Mouse (Mus musculus) heart, embryonic 14.5 days (tissue): ENCODE measurements around the gene Crybg2. TPM values are rescaled to one million over a fixed set of nuclear protein-coding genes. Genes with fewer than 3 reads are reported as not detected.

Experiments used
- ATAC-seq: fragments of 200-750 bp; cut with Nextera tagmentation; 2 replicates; pipeline ENCODE4 v1.8.0; 2017; ENCODE audit warnings: low read depth, moderate TSS enrichment; ENCODE audit not compliant: insufficient number of reproducible peaks, insufficient read depth, low FRiP score
- H3K27ac ChIP-seq, 2 experiments: fragments of 200-500 bp in 1 of 2; fragments of 300-500 bp in 1 of 2; sonication (generic) in 1 of 2; replicated peaks in 1 of 2; 2 replicates each; pipeline ENCODE4 v1.5.1; 2012 to 2014; ENCODE audit warnings: low read depth in 2 of 2, low read length in 2 of 2, control low read depth in 1 of 2, mild to moderate bottlenecking in 1 of 2, mixed read lengths in 1 of 2; ENCODE audit not compliant: control insufficient read depth in 1 of 2, insufficient read depth in 1 of 2
- H3K27me3 ChIP-seq: fragments of 300-500 bp; sonication (generic); 2 replicates; pipeline ENCODE4 v1.6.1; 2014; ENCODE audit warnings: mild to moderate bottlenecking, low read length, control low read depth; ENCODE audit not compliant: control insufficient read depth, insufficient read depth
- H3K36me3 ChIP-seq: fragments of 300-500 bp; sonication (generic); 2 replicates; pipeline ENCODE4 v1.6.1; 2014; ENCODE audit warnings: mild to moderate bottlenecking, control low read depth, low read length, mixed read lengths; ENCODE audit not compliant: control insufficient read depth, insufficient read depth
- H3K4me1 ChIP-seq, 2 experiments: fragments of 200-500 bp in 1 of 2; fragments of 300-500 bp in 1 of 2; sonication (generic) in 1 of 2; 2 replicates each; pipeline ENCODE4 v1.6.1; 2012 to 2014; ENCODE audit warnings: low read length in 2 of 2, control low read depth in 1 of 2, mixed read lengths in 1 of 2; ENCODE audit not compliant: control insufficient read depth in 2 of 2, insufficient read depth in 2 of 2
- H3K4me2 ChIP-seq: fragments of 300-500 bp; sonication (generic); 2 replicates; pipeline ENCODE4 v1.6.1; 2014; ENCODE audit warnings: mild to moderate bottlenecking, low read length
- H3K4me3 ChIP-seq, 2 experiments: fragments of 200-500 bp in 1 of 2; fragments of 300-500 bp in 1 of 2; sonication (generic) in 1 of 2; 2 replicates each; pipeline ENCODE4 v1.5.1; 2012 to 2014; ENCODE audit warnings: low read length in 2 of 2, mild to moderate bottlenecking in 2 of 2, control low read depth in 1 of 2, low read depth in 1 of 2, moderate library complexity in 1 of 2; ENCODE audit not compliant: control insufficient read depth in 1 of 2, insufficient read depth in 1 of 2
- H3K9ac ChIP-seq: fragments of 300-500 bp; sonication (generic); 2 replicates; pipeline ENCODE4 v1.6.1; 2014; ENCODE audit warnings: mild to moderate bottlenecking, low read length
- H3K9me3 ChIP-seq: fragments of 300-500 bp; sonication (generic); 2 replicates; pipeline ENCODE4 v1.6.1; 2016; ENCODE audit warnings: low read length, control low read depth; ENCODE audit not compliant: control insufficient read depth
- WGBS: fragments of 180-500 bp; shearing (Covaris S2); extraction: QIAGEN DNeasy Blood & Tissue Kit; methylation state at CpG from one replicate; pipeline ENCODE4 v1.1.7; 2014; 5-methylcytosine and 5-hydroxymethylcytosine counted together
- polyA plus RNA-seq: library from polyadenylated mRNA; unstranded; fragments of >200 nt; fragmentation: Nextera tagmentation; extraction: Ambion mirVana; gene quantifications from 2 replicates; pipeline ENCODE4 v1.2.1, GENCODE M21; 2014

Crybg2 gene
- polyA plus RNA-seq, 1 experiment from 2014 or later, result 0.12 TPM

GRCm38 (mm10) chr4:134122281-134122680 lies 61.7 kb downstream of the Crybg2 start:
- H3K36me3 ChIP-seq, result peaks cover 7% of the 10 kb centered on the region; the same call in 1 of the 2 replicates
- no peak overlapping the region for H3K27ac ChIP-seq
- no peak overlapping the region for H3K4me2 ChIP-seq
- H3K9ac ChIP-seq, result no peak overlapping the region
- no peak overlapping the region for H3K4me3 ChIP-seq
- no peaks in the 10 kb centered on the region for H3K9me3 ChIP-seq
- ATAC-seq, result no peak
- WGBS, result 40% methylated on average over 3 of the region's 3 CpGs
- no peaks in the 10 kb centered on the region for H3K27me3 ChIP-seq
- H3K4me1 ChIP-seq, result peaks cover 2 to 10% of the 10 kb centered on the region in 2 experiments; a peak in 1 of 4 replicates

- H3K4me1 ChIP-seq, result peaks cover 9 to 15% of the 10 kb centered on the region in 2 experiments; a peak in 3 of 4 replicates
- no peak overlapping the region for H3K9ac ChIP-seq
- no peaks in the 10 kb centered on the region for H3K9me3 ChIP-seq
- 89% methylated on average over 6 of the region's 6 CpGs for WGBS
- no peak overlapping the region for H3K4me3 ChIP-seq
- H3K36me3 ChIP-seq, result peaks cover 7% of the 10 kb centered on the region; the same call in 1 of the 2 replicates
- H3K27ac ChIP-seq, result no peak overlapping the region
- no peak overlapping the region for H3K4me2 ChIP-seq
- no peak for ATAC-seq
- H3K27me3 ChIP-seq, result no peaks in the 10 kb centered on the region
Measured at GRCm38 (mm10) chr4:134123147-134123546, 62.5 kb downstream of the Crybg2 start.

DNA sequence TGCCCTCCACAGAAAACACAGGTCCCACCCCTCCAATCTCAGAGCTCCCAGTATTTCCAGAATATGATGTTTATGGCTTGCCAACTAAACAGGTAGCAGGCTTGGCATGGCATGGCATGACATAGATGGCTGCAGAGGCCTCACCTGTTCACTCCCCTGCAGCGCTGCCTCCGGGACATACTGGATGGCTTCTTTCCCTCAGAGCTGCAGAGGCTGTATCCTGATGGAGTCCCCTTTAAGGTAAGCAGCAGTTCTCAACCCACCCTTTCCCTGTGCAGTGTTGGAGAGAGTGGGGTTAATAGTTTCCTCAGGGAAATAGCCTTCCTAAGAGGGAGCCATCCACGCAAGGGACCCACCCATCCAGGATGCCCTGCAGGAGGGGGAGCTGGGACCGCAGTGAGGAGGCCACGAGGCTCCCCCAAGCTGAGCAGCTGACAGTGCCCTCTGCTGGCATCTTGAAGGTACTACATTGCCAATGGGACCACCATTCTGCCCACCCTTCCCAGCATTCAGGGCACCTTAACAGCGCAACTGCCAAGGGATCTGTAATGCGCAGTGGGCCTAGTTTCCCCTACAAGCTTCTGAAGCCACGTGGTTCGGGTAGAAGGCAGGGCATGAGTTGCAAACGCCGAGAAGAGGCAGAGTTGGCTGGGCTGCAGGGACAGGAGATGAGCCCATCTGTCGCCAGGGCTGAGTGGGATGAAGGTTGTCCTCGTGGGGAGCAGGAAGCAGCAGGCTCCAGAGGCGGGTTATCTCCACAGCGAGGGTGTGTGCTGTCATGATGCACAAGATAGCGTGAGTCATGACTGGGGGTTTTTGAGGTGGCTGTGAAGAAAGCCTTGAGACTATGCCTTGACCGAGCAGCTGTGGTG lies 63.3 kb downstream of the Crybg2 start:
- Histone ChIP-seq H3K4me3 (no peak overlapping the region), H3K27me3 (no peaks in the 10 kb centered on the region), H3K36me3 (peaks cover 7% of the 10 kb centered on the region; the same call in 1 of the 2 replicates), H3K9me3 (no peaks in the 10 kb centered on the region), H3K4me2 (no peak overlapping the region), H3K27ac (no peak overlapping the region), H3K9ac (no peak overlapping the region), H3K4me1 (peaks cover 7 to 13% of the 10 kb centered on the region in 2 experiments)
- ATAC-seq, result no peak
- WGBS, result 16% methylated on average over 17 of the region's 17 CpGs

GRCm38 (mm10) chr4:134125383-134126060 lies 64.9 kb downstream of the Crybg2 start:
- H3K4me3 ChIP-seq, result no peak overlapping the region
- H3K9ac ChIP-seq, result no peak overlapping the region
- no peaks in the 10 kb centered on the region for H3K27me3 ChIP-seq
- H3K27ac ChIP-seq, result no peak overlapping the region
- peaks cover 13 to 22% of the 10 kb centered on the region in 2 experiments for H3K4me1 ChIP-seq
- peaks cover 11% of the 10 kb centered on the region for H3K36me3 ChIP-seq
- no peaks in the 10 kb centered on the region for H3K9me3 ChIP-seq
- no peak overlapping the region for H3K4me2 ChIP-seq
- WGBS, result 79% methylated on average over 15 of the region's 15 CpGs
- no peak for ATAC-seq

- H3K4me1 ChIP-seq, result peaks cover 13 to 22% of the 10 kb centered on the region in 2 experiments
Measured at GRCm38 (mm10) chr4:134126300-134127120, 65.9 kb downstream of the Crybg2 start.

DNA sequence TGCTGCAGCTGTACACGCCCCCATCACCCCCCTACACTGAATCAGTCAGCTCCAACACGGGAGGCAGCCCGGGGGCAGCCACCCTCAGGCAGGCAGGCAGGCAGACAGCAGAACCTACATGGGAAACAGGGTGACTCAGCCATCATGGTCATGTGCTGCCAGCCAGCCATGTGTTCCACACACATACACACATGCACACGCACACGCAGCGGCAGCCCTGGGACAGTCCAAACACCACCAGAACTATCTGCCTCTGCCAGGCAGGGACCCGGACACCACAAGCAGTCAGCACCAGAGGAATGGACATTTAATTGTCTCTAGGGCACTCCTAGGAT lies 66.5 kb downstream of the Crybg2 start:
- H3K4me2 ChIP-seq, result 0 out of 2 replicates have a peak overlapping the region, but pooled peaks have one; percentile 85
- 79% methylated on average over 7 of the region's 7 CpGs for WGBS
- H3K27ac ChIP-seq, result no peak overlapping the region
- no peak for ATAC-seq
- peak overlapping the region; percentile 87; the same call in 1 of the 2 replicates for H3K9ac ChIP-seq
- H3K27me3 ChIP-seq, result no peaks in the 10 kb centered on the region
- peaks cover 13 to 22% of the 10 kb centered on the region in 2 experiments for H3K4me1 ChIP-seq
- H3K4me3 ChIP-seq, result no peak overlapping the region; a peak in 1 of 4 replicates
- H3K36me3 ChIP-seq, result peaks cover 26% of the 10 kb centered on the region
- no peaks in the 10 kb centered on the region for H3K9me3 ChIP-seq

More at GRCm38 (mm10) chr4:134126300-134127120, 65.9 kb downstream of the Crybg2 start:
- no peak overlapping the region for H3K4me3 ChIP-seq
- 85% methylated on average over 21 of the region's 21 CpGs for WGBS
- H3K36me3 ChIP-seq, result peaks cover 21% of the 10 kb centered on the region
- H3K4me2 ChIP-seq, result no peak overlapping the region
- H3K9ac ChIP-seq, result peak overlapping the region; percentile 87; the same call in 1 of the 2 replicates
- no peak for ATAC-seq
- H3K27me3 ChIP-seq, result no peaks in the 10 kb centered on the region
- H3K9me3 ChIP-seq, result no peaks in the 10 kb centered on the region
- H3K27ac ChIP-seq, result no peak overlapping the region

DNA sequence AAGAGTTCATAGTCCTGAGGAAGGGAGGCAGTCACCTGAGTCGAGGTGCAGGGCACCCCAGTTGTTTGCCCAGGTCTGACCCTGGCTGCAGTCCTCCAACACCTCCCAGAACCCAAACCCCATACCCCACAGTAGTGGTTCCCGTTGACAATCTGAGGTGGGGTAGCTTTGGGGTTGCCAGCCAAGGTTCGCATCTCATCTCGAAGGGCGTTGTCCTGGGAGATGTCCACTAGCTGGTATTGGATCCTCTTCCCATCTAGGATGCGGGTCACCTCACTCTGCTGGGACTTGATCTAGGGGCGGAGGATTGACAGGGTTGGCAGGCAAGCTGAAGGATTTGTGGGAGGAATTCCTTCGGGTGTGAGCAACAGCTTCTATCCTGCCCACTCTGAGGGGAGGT lies 67.2 kb downstream of the Crybg2 start:
- ATAC-seq, result no peak
- peaks cover 13 to 22% of the 10 kb centered on the region in 2 experiments for H3K4me1 ChIP-seq
- H3K4me2 ChIP-seq, result peak overlapping the region; percentile 85
- no peaks in the 10 kb centered on the region for H3K27me3 ChIP-seq
- no peak overlapping the region for H3K27ac ChIP-seq
- H3K9ac ChIP-seq, result peak overlapping the region; percentile 87
- peaks cover 28% of the 10 kb centered on the region for H3K36me3 ChIP-seq
- H3K9me3 ChIP-seq, result no peaks in the 10 kb centered on the region
- 51% methylated on average over 8 of the region's 8 CpGs for WGBS
- H3K4me3 ChIP-seq, result peak overlapping the region; percentile 67 to 91
